Mouse (Mus musculus) thymus, postnatal 4 days (tissue): ENCODE results near the gene Cel.
A peak's percentile ranks its signal among the peaks of the same experiment; 100 is the strongest.

Experiments used
- DNase-seq: peaks from one replicate; pipeline ENCODE4 v3.0.0; 2021

Cel gene

DNA sequence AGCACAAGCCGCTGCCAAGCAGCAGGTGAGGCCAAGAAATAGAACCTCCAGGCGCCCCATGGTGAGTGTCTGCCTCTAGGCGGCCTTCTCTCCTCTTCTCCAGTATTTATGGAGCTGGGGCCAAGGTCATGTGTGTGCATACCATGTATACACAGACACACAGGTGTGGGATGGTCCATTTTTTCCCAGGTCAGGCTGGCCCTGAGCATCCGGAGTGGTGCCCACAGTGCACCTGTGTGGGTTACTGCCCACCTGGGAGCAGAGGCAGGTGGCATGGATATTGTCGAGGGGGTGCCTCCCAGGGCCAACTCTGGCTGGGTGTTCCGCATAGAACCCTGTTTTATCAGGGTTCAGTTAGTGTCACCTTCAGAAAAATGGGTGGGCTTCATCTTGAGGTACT is at the start of gene Cel:
Gene Cel, minus strand, starts transcription at position 101 of the 400 bp plus-strand sequence.
- DNase-seq = no peak

DNA sequence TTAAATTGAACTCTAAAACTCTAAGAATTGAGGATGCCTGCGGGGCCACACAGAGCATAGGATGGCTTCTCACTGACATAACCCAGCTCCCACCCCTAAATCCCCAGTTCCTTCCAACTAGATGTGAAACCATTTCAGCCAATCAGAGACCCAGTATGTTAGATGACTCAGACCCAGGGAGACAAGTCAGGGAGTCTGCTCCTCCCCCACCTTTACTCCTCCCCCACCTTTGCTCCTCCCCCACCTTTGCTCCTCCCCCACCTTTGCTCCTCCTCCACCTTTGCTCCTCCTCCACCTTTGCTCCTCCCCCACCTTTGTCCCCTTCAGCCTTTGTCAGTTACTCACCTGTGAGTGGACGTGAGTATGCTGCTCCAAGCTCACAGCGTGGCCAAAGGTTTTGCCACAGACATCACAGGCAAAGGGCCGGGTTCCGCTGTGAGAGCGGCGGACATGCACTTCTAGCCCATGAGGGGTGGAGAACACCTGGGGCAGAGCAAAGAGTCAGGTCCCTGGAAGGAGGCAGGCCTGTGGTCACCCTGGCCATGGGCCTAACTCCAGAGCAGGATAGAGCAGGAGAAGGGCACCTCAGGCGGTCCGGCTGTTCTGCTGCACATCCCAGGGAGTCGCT is 49.3 kb upstream of the Cel start:
- DNase-seq = no peak

DNA sequence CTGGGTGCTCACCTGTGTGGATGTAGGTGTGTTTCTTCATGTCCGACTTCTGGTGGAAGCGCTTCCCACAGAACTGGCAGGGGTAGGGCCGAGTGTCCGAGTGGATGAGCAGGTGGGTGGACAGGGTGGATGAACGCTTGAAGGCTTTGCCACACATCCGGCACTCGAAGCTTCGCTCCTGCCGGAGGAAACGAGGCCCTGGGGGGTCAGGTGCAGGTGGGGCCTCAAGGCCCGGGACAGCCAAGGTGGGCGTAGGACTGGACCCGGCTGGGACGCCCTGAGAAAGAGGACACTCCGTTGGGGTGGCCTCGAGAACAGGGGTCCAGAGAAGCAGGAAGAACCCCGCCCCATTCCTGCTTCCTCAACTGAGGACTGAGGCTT is 48.2 kb upstream of the Cel start:
- DNase-seq = no peak

DNA sequence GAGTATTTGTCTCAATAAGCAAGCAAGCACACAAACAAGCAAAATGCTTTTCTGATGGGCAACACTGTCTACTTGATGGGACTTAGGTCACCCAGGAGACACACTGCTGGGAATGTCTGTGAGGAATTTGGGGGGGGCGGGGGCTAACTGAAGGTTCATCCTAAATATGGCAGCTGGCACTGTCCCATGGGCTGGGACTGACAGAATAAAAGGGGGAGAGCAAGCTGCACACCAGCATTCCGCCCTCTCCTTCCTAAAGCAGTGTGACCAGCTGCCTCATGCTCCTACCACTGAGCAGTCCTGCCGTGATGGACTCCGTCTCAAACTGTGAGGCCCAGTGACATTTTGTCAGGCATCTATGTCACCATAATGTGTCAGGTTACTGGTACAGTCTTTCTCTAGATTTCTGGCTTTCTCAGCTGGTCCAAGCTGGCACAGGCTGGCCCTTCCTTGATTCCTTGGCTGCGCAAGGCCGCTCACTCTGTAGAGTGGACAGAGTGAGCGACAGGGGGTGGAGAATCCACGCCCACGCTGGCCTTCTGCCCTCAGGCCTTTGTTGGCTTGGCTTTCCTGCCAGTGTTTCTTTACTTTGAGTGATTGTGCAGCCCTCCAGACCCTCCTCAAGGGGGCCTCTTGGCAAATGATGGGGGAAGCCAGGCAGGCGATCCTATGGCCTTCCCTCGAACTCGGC is 47.7 kb upstream of the Cel start:
- no peak for DNase-seq

DNA sequence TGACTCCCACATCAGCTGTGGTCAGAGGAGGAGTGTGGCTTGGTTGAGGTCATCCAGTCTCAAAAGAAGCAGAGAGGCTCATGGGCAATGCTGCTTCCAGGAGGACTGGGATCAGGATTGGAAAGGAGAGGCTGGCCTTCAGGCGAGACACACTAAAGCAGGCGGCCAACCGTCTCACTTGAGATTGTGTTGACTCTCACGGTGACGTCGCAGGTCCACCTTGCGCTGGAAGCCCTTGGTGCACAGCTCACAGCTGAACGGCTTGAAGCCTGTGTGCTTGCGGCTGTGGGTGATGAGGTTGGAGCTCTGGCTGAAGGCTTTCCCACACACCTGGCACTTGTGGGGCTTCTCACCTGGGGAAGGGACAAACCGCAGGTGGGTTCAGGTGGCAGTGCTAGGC is 46.6 kb upstream of the Cel start:
- no peak for DNase-seq

DNA sequence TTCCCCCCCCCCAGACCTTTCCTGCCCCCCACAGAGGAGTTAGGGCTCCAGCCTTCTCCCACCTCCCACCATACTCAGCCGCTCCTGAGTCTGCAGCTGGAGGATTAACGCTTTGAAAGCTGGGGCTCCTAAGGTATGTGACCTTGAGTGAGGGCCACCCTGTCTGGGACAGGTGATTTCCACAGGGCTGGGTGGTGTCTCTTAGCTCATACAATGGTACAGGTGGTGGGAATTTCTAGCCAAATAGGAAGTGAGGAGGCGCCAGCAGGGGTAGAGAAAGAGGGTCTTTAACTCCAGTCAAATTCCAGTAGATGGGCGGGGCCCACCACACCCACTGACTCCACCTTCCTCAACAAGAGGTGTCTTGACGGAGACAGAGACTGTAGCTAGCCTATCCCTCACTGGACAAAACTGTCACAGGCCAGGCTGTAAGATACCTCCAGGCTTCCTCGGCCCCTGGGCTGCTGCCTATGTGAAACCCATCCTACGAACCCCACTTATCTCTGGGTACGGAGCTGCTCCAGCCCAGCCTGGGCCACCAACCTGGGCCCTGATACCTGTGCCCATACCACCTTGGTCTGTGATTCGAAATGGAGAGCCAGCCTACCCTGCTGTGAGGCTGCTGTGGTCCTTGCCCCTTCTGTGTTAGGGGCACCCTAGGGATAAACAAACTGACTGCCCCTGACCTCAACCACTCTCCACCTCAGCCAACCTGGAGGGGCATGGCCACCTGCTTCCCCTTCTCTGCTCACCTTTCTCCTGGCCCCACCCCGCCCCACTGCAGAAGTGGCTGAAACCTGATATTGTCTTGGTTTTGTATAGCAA is 44.4 kb upstream of the Cel start:
- no peak for DNase-seq

DNA sequence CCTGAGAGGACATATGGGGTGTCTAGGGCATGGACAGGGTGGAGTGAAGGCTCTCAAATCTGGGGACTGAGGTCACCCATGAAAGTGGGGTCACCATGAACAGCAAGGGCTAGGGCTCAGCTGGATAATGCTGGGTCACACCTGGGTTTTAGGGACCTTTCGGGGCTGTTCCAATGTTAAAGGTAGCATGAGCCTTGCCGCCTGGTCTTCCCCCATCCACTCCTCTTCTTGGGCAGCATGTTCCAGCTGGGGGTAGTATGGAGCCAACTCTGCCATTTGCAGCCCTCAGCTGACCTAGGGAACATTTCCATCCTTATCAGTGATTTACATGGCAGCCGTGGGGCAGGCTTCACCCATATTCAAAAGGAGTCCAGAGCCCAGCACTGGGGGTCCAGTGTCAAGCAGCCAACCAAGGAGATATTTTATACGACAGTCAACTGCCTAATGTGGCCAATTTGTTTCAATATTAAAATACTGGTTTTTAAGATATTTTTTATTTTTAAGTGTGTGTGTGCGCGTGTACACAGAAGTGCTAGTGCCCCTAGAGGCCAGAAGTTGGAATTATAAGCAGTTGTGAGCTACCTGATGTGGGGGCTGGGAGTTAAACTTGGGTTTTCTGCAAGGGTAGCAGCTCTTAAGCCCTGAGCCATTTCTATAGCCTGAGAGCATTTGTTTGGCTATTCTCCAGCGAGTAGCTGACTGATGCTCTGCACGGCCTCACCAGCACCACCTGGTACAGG is 43.6 kb upstream of the Cel start:
- no peak for DNase-seq

DNA sequence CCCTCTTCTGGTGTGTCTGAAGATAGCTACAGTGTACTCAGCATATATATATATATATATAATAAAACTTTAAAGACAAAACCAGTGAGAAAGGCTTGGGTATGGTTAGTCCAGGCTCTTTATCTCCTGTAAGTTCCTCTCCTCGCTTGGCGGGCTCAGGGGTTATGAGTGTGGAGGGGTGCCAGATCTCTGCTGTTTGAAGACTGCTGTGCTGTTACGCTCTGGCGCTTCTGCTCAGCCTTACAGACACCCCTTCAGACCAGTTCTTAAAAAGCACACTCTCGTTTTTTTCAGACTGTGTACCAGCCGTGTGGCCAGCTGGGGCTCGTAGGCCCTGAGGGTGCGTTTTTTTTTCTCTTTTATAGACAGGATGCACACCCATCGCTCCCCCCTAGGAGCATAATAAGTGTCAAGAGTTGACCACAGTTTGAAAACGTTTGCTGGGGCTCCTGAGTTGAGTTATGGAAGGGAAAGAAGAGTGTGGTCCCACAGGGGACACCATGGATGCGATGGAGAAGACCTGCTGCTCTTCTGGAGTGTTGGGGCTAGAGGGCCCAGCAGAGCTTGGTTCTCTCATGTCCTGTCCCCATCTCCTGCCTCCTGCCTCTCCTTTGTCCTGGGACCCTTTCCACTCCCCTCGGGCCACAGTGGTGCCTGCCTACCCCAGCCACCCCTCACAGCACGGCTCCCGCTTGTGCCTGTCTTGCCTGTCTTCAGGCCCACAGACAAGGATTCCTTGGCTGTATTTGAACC is 42.8 kb upstream of the Cel start:
- DNase-seq = no peak

DNA sequence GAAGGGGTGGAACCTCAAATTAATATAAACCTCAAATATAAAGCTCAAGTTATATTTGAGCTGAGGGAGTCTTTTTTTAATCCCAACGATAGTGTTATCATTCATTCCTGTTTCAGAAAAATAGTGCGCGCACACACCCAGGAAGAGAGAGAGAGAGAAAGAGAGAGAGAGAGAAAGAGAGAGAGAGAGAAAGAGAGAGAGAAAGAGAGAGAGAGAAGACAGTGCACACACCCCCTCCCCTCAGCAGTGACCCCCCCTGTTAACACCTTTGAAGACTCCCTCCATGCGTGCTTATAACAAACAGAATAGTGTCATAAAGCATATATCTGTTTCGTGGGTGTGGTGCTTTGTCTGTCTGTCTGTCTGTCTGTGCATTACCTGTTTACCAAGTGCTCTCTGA is 40.3 kb upstream of the Cel start:
- DNase-seq = no peak

DNA sequence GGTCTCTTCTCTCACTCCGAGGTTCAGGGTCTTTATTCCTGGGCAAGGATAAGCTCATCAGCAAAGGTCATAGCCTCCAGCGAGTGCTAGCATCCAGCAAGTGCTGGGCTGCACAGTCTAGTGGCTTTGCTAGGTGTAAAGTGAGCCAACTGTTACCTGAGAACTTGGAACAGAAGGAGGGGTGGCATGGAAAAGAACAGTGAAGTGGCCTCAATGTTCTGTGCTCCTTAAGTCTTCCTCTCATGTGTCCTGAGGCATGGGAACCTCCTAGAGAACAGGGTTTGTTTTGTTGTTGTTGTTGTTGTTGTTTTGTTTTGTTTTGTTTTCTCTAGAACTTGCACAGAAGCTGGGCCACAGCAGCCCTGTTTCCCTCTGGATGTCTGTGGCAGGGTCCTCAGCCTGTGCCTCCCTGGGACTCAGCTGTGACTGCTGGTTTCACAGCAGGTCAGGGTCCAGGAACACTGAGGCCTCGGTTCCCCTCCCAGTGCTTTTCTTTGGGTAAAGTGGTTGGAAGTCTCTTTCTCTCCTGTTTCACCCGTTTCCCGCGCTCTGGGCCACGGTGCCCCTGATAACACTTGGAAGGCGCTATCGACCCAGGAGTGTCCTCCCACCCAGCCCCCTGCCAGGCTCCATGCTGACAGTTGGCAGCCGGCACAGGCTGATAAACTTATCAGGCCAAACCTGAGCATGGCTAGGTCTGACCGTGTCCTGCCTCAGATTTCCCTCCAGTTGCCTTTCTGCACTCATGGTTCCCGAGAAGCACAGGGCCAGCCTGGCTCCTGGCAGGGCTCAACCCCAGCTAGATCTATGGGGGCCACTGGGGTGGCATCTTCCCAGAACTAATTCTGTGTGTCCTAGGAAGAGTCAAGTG is 38.8 kb upstream of the Cel start:
- DNase-seq = no peak

DNA sequence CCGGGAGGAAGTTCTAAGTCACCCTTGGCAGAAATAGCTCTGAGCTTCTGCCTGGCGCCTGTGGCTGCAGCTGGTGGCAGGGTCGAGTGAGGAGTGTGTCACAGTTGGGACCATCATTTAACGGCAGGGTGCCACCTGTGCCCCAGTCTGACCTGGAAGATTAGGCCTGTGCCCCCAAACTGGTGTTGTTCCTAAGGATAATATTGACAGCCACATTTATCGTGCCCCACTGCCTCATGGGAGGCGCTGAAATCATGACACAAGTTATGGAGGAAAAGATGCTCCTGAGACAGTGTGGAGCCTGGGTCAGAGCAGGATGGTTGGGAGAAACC is 36.3 kb upstream of the Cel start:
- DNase-seq = peak; percentile 53

DNA sequence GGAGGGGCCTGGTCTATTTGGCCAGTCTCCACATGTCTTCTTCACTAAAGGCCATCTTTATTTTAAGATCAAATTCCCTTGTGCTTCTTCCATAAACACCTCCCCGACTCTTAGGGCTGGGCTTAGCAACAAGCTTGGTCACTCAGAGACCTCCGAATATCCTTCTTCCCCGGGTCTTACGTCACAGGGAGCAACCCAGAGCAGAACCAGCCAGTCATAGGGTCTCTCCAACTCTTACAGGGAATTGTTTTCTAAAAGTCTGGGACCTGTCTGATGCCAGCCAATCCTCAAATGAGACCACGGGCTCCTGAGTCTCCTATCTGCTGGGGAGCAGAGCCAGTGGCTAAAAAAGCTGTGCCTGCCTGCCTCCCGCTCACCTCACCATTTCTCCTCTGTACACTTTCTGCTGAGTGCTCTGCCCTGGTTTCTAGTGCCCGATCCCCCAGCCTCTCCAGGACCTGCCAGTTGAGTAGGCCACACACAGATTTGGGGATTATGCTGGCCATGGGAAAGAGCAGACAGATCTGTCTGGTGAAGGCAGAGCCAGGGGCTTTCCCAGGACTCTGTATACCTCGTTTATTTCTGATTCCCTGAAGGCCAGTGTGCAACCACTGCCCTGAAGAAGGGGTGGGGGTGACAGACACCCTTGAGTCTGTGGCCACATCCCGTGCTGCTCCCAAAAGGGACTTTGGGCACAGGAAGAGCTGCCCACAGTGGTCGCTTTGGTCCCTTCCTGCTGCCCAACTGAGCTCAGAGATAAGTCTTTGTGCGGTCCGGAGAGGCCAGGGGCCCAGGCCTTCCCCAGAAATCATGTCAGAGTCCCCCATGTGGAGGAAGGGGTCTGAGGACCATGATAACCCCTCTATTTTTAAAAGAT is 35.7 kb upstream of the Cel start:
- DNase-seq = peak; percentile 22

DNA sequence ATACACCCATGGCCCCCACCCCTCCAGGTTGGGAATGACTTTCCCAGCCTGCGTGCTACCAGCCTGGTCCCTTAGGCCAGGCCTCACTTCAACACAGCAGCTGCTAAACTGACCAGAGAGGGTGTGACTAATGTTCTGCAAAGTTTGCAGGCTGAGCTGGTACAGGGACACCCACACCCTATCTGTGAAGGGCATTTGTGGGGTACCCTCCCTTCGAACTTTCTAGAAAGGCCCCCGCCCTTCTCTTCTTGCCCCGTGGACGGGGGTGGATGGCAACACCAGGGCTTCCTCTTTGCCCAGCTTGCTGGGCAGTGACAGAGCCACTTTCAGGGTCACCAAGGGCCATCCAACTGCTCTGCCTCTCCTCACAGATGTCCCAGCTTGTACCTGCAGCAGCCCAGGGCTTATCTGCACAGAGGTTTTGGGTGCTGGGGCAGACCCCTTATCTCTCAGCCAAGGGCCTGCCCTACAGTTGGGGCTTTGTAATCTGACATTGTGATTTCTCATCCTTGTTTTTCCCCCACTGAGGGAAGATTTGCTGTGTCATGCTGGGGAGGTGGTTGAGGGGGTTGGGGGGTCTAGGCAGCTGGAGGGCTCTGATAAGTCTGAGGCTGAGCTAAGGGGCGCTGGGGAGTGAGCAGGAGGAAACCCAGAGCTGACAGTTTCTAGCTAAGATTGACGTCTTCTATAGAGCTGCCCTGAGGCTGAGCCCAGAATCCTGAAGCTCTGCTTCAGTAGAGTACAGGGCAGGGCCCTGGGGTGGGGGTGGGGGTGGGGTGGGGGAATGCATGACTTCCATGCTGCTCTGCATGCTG is 34.7 kb upstream of the Cel start:
- DNase-seq = peak; percentile 42

DNA sequence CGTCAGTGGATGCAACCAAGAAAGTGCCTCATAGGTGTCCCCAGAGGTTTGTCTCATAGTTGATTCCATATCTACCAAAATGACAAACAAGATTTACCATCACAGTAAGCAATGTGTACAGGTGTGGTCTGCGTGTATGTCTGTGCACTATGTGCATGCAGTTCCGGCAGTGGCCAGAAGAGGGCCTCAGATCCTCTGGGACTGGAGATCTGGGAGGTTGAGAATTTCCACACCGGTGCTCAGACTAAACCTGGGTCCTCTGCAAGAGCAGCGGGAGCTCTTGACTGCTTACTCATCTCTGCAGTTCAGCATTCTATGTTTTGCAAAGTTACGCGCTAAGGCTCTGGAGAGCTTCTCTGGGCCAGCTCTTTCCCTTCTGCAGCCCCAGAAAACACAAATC is 33.8 kb upstream of the Cel start:
- DNase-seq = peak; percentile 48

DNA sequence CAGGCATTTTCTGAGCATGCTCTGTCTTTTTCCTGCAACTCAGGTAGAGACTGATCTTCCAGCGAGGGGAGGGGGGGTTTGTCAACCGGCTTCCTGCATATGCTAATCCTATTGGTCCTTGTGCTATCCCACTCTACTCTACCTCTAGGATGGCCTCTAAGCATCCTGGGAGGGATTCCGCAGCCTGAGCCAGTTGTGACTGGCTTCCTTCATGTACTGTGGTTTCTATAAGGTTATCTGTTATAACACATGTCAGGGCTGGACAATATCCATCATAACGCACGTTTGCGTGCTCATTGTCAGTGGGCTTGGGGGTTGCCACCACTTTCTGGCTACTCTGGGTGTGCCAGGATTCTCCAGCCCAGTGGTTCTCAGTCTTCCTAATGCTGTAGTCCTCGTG is 32.8 kb upstream of the Cel start:
- no peak for DNase-seq

DNA sequence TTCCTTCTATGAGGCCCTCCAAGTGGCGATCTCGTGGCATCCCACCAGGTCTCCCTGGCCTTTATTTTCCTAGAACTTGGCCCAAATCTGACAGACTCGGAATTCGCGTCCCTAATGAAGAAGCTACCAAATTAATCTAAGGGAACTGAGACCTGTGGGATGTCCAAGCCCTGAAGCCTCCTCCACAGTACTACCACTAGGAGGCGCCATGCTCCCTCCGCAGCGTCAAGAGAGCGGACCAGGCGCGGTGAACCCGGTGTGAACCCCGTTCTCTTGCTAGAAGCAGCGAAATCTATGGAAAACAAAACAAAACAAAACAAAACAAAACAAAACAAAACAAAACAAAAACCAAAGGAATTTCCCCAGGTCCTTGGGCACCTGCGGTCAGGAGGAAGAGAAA is 29.6 kb upstream of the Cel start:
- DNase-seq = peak; percentile 85

DNA sequence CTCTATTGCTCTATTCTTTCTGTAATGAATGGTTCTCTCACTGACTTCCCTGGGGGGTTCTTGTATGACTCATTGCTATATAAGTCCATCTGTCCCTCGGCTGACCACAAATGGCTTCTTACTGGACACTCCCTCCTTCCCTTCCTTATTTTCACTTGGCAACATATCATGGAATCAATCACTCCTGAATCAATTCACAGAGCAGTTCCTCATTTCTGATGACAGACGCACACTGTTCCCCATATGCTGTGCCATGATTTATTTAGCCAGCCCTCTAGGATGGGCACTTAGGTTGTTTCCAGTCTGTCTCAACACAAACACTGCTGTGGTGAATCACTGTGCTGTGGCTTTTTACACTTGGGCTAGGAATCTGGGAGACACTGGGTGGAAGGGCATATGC is 28.3 kb upstream of the Cel start:
- no peak for DNase-seq

DNA sequence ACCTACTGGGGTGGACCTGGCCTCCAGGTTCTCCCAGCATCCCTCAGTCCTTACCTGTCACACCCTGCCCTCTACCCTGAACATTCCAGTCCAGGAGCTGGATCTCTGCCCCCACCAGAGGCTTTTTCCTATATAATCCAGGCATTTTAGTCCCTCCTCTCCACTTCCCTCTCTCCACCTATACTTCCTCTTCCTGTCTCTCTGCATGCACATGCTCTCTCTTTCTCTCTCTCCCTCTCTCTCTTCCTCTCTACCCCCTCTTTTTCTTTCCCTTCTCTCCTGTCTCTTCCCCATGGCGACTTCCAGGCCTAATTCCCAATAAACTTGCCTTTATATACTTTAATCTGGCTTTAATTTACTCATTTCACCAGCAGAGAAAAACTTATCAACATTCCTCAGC is 25.4 kb upstream of the Cel start:
- DNase-seq = no peak

DNA sequence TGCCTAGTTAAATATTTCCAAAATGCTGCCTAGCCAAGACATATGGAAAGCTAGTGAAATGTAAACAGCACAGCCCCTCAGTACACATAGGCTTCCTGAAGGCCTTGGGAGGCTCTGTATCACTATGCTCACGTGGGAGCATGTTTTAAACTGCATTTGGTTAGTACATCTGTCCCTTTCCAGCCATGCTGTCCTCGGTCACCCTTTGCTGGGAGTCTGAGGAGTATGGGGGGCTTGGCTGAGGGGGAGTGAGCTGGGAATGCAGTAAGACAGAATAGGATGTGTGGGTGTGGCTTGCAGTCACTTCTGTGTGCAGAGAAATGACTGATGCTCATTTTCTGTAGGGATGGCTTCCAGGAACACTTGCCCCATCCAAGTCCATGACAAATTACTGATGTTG is 22.5 kb upstream of the Cel start:
- no peak for DNase-seq

DNA sequence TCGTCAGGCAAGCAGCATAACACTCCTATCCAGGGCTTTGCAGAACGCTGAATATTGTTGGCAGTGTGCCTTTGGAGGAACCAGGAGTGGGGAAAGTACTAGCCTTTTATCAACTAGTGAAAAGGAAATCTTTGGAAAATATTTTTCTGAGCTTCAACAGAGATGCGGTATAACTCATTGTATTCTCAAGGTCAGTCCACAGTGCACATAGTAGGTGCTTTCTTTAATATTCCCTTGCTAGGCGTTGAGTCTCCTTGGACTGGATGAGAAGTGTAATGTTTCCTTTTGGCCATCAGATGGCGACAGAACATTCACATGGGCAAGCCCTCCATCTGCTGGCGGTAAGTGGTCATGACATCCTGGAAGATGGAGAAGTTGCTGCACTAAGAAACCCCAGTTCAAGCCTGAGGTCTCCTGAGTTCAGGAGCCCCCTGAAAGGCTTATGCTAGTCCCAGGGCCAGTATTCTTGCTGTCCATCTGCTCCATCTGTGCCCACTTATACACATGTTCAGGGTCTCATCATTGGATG is 21.9 kb upstream of the Cel start:
- DNase-seq = peak; percentile 84
